Mouse (Mus musculus): ENCODE data around the gene Kcnh5.

DNA sequence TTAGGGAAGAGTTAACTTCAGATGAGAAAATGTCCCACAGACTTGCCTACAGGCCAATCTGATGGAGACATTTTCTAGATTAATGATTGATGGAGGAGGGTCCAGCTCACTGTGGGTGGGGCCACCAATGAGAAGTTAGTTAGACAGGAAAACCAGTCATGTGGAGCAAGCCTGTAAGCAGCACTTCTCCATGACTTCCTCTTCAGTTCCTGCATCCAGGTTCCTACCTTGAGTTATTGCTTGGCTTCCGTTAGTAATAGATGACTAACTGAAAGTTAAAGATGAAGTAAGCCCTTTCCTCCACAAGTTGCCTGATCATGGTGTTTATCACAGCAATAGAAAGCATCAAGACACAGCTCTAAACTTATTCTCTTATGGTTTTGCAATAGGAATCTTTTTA lies 290.1 kb downstream of the Kcnh5 start:
- TF ChIP-seq CTCF (IDR thresholded peaks at IDR 0.05 in 2 of 3, conservative IDR thresholded peaks at IDR 0.05 in 1 of 3; ENCODE audit: control insufficient read depth in 1 of 3, insufficient read depth in 1 of 3, low read depth in 2 of 3, low read length in 3 of 3, poor library complexity in 1 of 3, severe bottlenecking in 1 of 3) (no peak), ETS1 (IDR thresholded peaks at IDR 0.05; ENCODE audit: low read depth, low read length) (no peak), BHLHE40 (IDR thresholded peaks at IDR 0.05; ENCODE audit: borderline replicate concordance, low read depth, low read length) (no peak)

All from MEL (cell line).